Mouse (Mus musculus): Measurements from ENCODE around the gene Gpnmb. TPM values are rescaled to one million over a fixed set of nuclear protein-coding genes. Genes with fewer than 3 reads are reported as not detected.

Gpnmb gene
- polyA plus RNA-seq, 1 experiment = 33.1 TPM

GRCm38 (mm10) chr6:49114457-49114856, 78.1 kb downstream of the Gpnmb start:
- H3K27ac ChIP-seq (ENCODE audit: insufficient read depth, low read length) = no peak overlapping the region
- TF ChIP-seq POLR2A (IDR thresholded peaks at IDR 0.05; ENCODE audit: low read depth, low read length) (no peak), CTCF (IDR thresholded peaks at IDR 0.05; ENCODE audit: borderline replicate concordance, insufficient read depth, low read length) (no peak)
- no peak overlapping the region for H3K4me3 ChIP-seq (ENCODE audit: insufficient read depth, low read length)
- peaks cover 12% of the 10 kb centered on the region for H3K4me1 ChIP-seq (ENCODE audit: control insufficient read depth, insufficient read depth, low read length)

- H3K4me1 ChIP-seq (ENCODE audit: control insufficient read depth, insufficient read depth, low read length) = peaks cover 8% of the 10 kb centered on the region; the same call in 1 of the 2 replicates
- no peak overlapping the region for H3K27ac ChIP-seq (ENCODE audit: insufficient read depth, low read length)
- TF ChIP-seq CTCF (IDR thresholded peaks at IDR 0.05; ENCODE audit: borderline replicate concordance, insufficient read depth, low read length) (no peak), POLR2A (IDR thresholded peaks at IDR 0.05; ENCODE audit: low read depth, low read length) (no peak)
- no peak overlapping the region for H3K4me3 ChIP-seq (ENCODE audit: insufficient read depth, low read length)
Observed at GRCm38 (mm10) chr6:49115550-49115949, 79.2 kb downstream of the Gpnmb start.

- H3K4me3 ChIP-seq (ENCODE audit: insufficient read depth, low read length) = no peak overlapping the region
- peaks cover 3% of the 10 kb centered on the region; the same call in 1 of the 2 replicates for H3K4me1 ChIP-seq (ENCODE audit: control insufficient read depth, insufficient read depth, low read length)
- no peak overlapping the region for H3K27ac ChIP-seq (ENCODE audit: insufficient read depth, low read length)
- no peak for TF ChIP-seq CTCF (IDR thresholded peaks at IDR 0.05; ENCODE audit: borderline replicate concordance, insufficient read depth, low read length)
- no peak for TF ChIP-seq POLR2A (IDR thresholded peaks at IDR 0.05; ENCODE audit: low read depth, low read length)
Observed at GRCm38 (mm10) chr6:49116241-49116640, 79.9 kb downstream of the Gpnmb start.

GRCm38 (mm10) chr6:49118446-49118845, 82.1 kb downstream of the Gpnmb start:
- Histone ChIP-seq H3K4me3 (ENCODE audit: insufficient read depth, low read length) (no peak overlapping the region), H3K4me1 (ENCODE audit: control insufficient read depth, insufficient read depth, low read length) (peaks cover 3% of the 10 kb centered on the region; the same call in 1 of the 2 replicates), H3K27ac (ENCODE audit: insufficient read depth, low read length) (no peak overlapping the region)
- TF ChIP-seq CTCF (IDR thresholded peaks at IDR 0.05; ENCODE audit: borderline replicate concordance, insufficient read depth, low read length) = no peak

- Histone ChIP-seq H3K27ac (ENCODE audit: insufficient read depth, low read length) (no peak overlapping the region), H3K4me1 (ENCODE audit: control insufficient read depth, insufficient read depth, low read length) (no peaks in the 10 kb centered on the region), H3K4me3 (ENCODE audit: insufficient read depth, low read length) (no peak overlapping the region)
- TF ChIP-seq CTCF (IDR thresholded peaks at IDR 0.05; ENCODE audit: borderline replicate concordance, insufficient read depth, low read length) = no peak
- TF ChIP-seq POLR2A (IDR thresholded peaks at IDR 0.05; ENCODE audit: low read depth, low read length) = no peak
Observed at GRCm38 (mm10) chr6:49119462-49120135, 83.3 kb downstream of the Gpnmb start.

GRCm38 (mm10) chr6:49120370-49120769, 84.0 kb downstream of the Gpnmb start:
- no peak overlapping the region for H3K27ac ChIP-seq (ENCODE audit: insufficient read depth, low read length)
- no peak overlapping the region for H3K4me3 ChIP-seq (ENCODE audit: insufficient read depth, low read length)
- TF ChIP-seq CTCF (IDR thresholded peaks at IDR 0.05; ENCODE audit: borderline replicate concordance, insufficient read depth, low read length) = no peak
- no peak for TF ChIP-seq POLR2A (IDR thresholded peaks at IDR 0.05; ENCODE audit: low read depth, low read length)
- no peaks in the 10 kb centered on the region for H3K4me1 ChIP-seq (ENCODE audit: control insufficient read depth, insufficient read depth, low read length)

Other genes starting within 250 kb of the Gpnmb start
- 102 and 117 TPM in 2 replicates for gene Tmem176a, start 195.6 kb upstream of the Gpnmb start, polyA plus RNA-seq (2011; ENCODE audit: insufficient read length, low read depth, missing spikeins)
- gene Tmem176b, start 195.1 kb upstream of the Gpnmb start, polyA plus RNA-seq (2011; ENCODE audit: insufficient read length, low read depth, missing spikeins) = 119 and 168 TPM in 2 replicates
- not detected in 2 replicates for gene Aoc1, start 163.7 kb upstream of the Gpnmb start, polyA plus RNA-seq (2011; ENCODE audit: insufficient read length, low read depth, missing spikeins)
- gene 1600015I10Rik, start 106.7 kb upstream of the Gpnmb start, polyA plus RNA-seq (2011; ENCODE audit: insufficient read length, low read depth, missing spikeins) = not detected in 2 replicates
- not detected in 2 replicates for gene Doxl2, start 61.6 kb upstream of the Gpnmb start, polyA plus RNA-seq (2011; ENCODE audit: insufficient read length, low read depth, missing spikeins)
- gene Svs1, start 49.7 kb upstream of the Gpnmb start, polyA plus RNA-seq (2011; ENCODE audit: insufficient read length, low read depth, missing spikeins) = not detected in 2 replicates
- 26.8 and 33.4 TPM in 2 replicates for gene Malsu1, start 37.2 kb downstream of the Gpnmb start, polyA plus RNA-seq (2011; ENCODE audit: insufficient read length, low read depth, missing spikeins)
- 31.1 and 33.8 TPM in 2 replicates for gene Igf2bp3, start 178.4 kb downstream of the Gpnmb start, polyA plus RNA-seq (2011; ENCODE audit: insufficient read length, low read depth, missing spikeins)
- gene Tra2a, start 227.5 kb downstream of the Gpnmb start, polyA plus RNA-seq (2011; ENCODE audit: insufficient read length, low read depth, missing spikeins) = 154 and 162 TPM in 2 replicates